Mouse (Mus musculus): Measurements from ENCODE around the gene Cxcr5. TPM values are rescaled to one million over a fixed set of nuclear protein-coding genes. Genes with fewer than 3 reads are reported as not detected.

The Cxcr5 gene
- total and polyA plus RNA-seq, 2 experiments from 2014 or later = not detected

GRCm38 (mm10) chr9:44562936-44563335, 1.3 kb upstream of the Cxcr5 start:
- no peak for TF ChIP-seq CTCF (IDR thresholded peaks at IDR 0.05)
- no peaks in the 10 kb centered on the region for H3K4me1 ChIP-seq (ENCODE audit: insufficient read depth, low read length)
- 48% methylated on average over 12 of the region's 12 CpGs for WGBS
- H3K4me2 ChIP-seq (ENCODE audit: low read depth, low read length, poor library complexity, severe bottlenecking) = no peak overlapping the region
- no peaks in the 10 kb centered on the region for H3K9me3 ChIP-seq (ENCODE audit: low read length)
- no peak overlapping the region for H3K4me3 ChIP-seq (ENCODE audit: low read depth, low read length)
- H3K27me3 ChIP-seq (ENCODE audit: insufficient read depth, low read length) = no peaks in the 10 kb centered on the region
- DNase-seq (ENCODE audit: low spot score) (no peak), ATAC-seq (ENCODE audit: low FRiP score) (no peak)
- H3K36me3 ChIP-seq (ENCODE audit: insufficient read depth, low read length) = no peaks in the 10 kb centered on the region
- no peak overlapping the region for H3K9ac ChIP-seq (replicated peaks; ENCODE audit: low read length, poor library complexity, severe bottlenecking)
- H3K27ac ChIP-seq (ENCODE audit: low read depth, low read length) = no peak overlapping the region

GRCm38 (mm10) chr9:44552161-44552560, 9.5 kb downstream of the Cxcr5 start:
- DNase-seq (ENCODE audit: low spot score) (no peak), ATAC-seq (ENCODE audit: low FRiP score) (no peak)
- TF ChIP-seq CTCF (IDR thresholded peaks at IDR 0.05) = no peak
- 83% methylated on average over 8 of the region's 8 CpGs for WGBS
- H3K27ac ChIP-seq (ENCODE audit: low read depth, low read length) = no peak overlapping the region
- no peaks in the 10 kb centered on the region for H3K9me3 ChIP-seq (ENCODE audit: low read length)
- no peaks in the 10 kb centered on the region for H3K4me1 ChIP-seq (ENCODE audit: insufficient read depth, low read length)
- no peak overlapping the region for H3K4me2 ChIP-seq (ENCODE audit: low read depth, low read length, poor library complexity, severe bottlenecking)
- H3K36me3 ChIP-seq (ENCODE audit: insufficient read depth, low read length) = no peaks in the 10 kb centered on the region
- no peak overlapping the region for H3K4me3 ChIP-seq (ENCODE audit: low read depth, low read length)
- H3K9ac ChIP-seq (replicated peaks; ENCODE audit: low read length, poor library complexity, severe bottlenecking) = no peak overlapping the region
- H3K27me3 ChIP-seq (ENCODE audit: insufficient read depth, low read length) = no peaks in the 10 kb centered on the region

DNA sequence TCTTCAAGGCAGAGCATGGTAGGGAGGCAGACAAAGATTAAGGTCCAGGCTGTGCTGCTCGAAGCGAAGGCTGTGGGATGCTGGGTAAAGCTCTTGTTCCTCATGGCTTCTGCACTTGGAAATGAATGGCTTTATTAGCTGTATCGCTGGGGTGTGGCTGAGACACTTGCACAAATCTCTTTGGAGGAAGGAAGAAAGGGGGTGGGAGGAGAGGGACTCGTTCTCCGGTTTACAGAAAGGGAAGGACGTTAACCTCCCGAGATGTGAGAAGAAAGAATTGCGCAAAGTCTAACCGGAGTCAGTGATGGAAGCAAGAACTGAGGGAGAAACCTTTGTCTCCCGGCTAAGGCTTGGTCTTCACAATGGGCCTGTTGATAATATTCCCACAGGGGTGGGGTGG, 10.5 kb downstream of the Cxcr5 start:
- TF ChIP-seq CTCF (IDR thresholded peaks at IDR 0.05) = no peak
- no peaks in the 10 kb centered on the region for H3K36me3 ChIP-seq (ENCODE audit: insufficient read depth, low read length)

DNA sequence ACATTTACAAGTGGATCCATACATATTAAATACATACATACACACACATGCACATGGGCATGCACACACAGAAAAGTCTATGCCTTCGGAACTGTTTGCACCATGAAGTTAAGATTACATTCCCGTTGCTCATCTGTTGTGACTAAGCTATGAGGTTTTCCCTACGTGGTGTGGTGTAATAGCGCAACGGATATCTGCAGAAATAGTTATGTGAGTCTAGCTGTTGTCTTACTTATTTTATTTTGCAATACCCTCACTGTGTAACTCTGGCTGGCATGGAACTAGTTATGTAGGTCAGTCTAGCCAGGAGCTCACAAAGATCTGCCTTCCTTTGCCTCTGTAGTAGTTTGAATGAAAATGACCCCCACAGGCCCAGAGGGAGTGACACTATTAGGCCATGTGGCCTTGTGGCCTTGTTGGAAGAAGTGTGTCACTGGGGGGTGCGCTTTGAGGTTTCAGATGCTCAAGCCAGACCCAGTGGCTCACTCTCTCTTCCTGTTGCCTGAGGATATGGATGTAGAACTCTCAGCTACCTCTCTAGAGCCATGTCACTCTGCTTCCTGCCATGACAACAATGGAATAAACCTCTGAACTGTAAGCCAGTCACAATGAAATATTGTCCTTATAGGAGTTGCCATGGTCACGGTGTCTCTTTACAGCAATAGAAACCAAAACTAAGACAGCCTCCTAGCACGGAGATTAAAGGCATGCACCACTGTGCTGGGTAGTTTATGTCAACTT, 13.1 kb downstream of the Cxcr5 start:
- H3K4me1 ChIP-seq (ENCODE audit: insufficient read depth, low read length) = no peaks in the 10 kb centered on the region
- 93% methylated on average over 8 of the region's 8 CpGs for WGBS
- TF ChIP-seq CTCF (IDR thresholded peaks at IDR 0.05) = no peak
- no peak overlapping the region for H3K4me2 ChIP-seq (ENCODE audit: low read depth, low read length, poor library complexity, severe bottlenecking)
- H3K27me3 ChIP-seq (ENCODE audit: insufficient read depth, low read length) = no peaks in the 10 kb centered on the region
- H3K9me3 ChIP-seq (ENCODE audit: low read length) = no peaks in the 10 kb centered on the region
- ATAC-seq (ENCODE audit: low FRiP score) (no peak), DNase-seq (ENCODE audit: low spot score) (no peak)
- no peak overlapping the region for H3K4me3 ChIP-seq (ENCODE audit: low read depth, low read length)
- H3K36me3 ChIP-seq (ENCODE audit: insufficient read depth, low read length) = no peaks in the 10 kb centered on the region
- no peak overlapping the region for H3K27ac ChIP-seq (ENCODE audit: low read depth, low read length)
- no peak overlapping the region for H3K9ac ChIP-seq (replicated peaks; ENCODE audit: low read length, poor library complexity, severe bottlenecking)

More for the DNA sequence above, 10.5 kb downstream of the Cxcr5 start:
- 91% methylated on average over 10 of the region's 10 CpGs for WGBS
- DNase-seq (ENCODE audit: low spot score) (no peak), ATAC-seq (ENCODE audit: low FRiP score) (no peak)
- H3K4me1 ChIP-seq (ENCODE audit: insufficient read depth, low read length) = no peaks in the 10 kb centered on the region
- no peak overlapping the region for H3K9ac ChIP-seq (replicated peaks; ENCODE audit: low read length, poor library complexity, severe bottlenecking)
- H3K4me2 ChIP-seq (ENCODE audit: low read depth, low read length, poor library complexity, severe bottlenecking) = no peak overlapping the region
- H3K27me3 ChIP-seq (ENCODE audit: insufficient read depth, low read length) = no peaks in the 10 kb centered on the region
- no peaks in the 10 kb centered on the region for H3K9me3 ChIP-seq (ENCODE audit: low read length)
- H3K4me3 ChIP-seq (ENCODE audit: low read depth, low read length) = no peak overlapping the region
- no peak overlapping the region for H3K27ac ChIP-seq (ENCODE audit: low read depth, low read length)

- no peak for ATAC-seq (ENCODE audit: low FRiP score)
- no peak for TF ChIP-seq CTCF (IDR thresholded peaks at IDR 0.05)
- H3K4me2 ChIP-seq (ENCODE audit: low read depth, low read length, poor library complexity, severe bottlenecking) = no peak overlapping the region
- H3K27me3 ChIP-seq (ENCODE audit: insufficient read depth, low read length) = no peaks in the 10 kb centered on the region
- no peaks in the 10 kb centered on the region for H3K9me3 ChIP-seq (ENCODE audit: low read length)
- no peaks in the 10 kb centered on the region for H3K4me1 ChIP-seq (ENCODE audit: insufficient read depth, low read length)
- no peaks in the 10 kb centered on the region for H3K36me3 ChIP-seq (ENCODE audit: insufficient read depth, low read length)
- 86% methylated on average over 3 of the region's 3 CpGs for WGBS
- DNase-seq (ENCODE audit: low spot score) = no peak
- H3K27ac ChIP-seq (ENCODE audit: low read depth, low read length) = no peak overlapping the region
- no peak overlapping the region for H3K4me3 ChIP-seq (ENCODE audit: low read depth, low read length)
- no peak overlapping the region for H3K9ac ChIP-seq (replicated peaks; ENCODE audit: low read length, poor library complexity, severe bottlenecking)
Observed at GRCm38 (mm10) chr9:44544986-44545385, 16.7 kb downstream of the Cxcr5 start.

DNA sequence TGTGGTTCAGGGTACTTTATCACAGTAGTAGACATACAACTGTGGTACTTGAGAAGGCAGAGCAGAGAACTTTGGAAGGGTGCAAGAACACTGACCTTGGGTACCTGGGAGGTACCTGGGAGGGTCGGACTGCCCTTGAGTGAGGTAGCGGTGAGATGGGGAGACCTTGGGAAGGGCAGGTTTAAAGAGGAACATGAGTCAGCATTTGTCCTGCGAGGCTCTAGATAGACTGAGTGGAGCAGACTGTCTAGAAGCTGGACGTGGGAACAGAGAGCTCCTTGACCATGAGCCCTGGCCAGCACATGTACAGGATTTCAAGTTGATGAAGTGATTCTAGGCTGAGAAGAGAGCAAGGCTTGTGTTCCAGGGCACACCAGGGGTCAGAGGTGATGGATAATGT, 19.3 kb downstream of the Cxcr5 start:
- Histone ChIP-seq H3K4me1 (ENCODE audit: insufficient read depth, low read length) (no peaks in the 10 kb centered on the region), H3K4me2 (ENCODE audit: low read depth, low read length, poor library complexity, severe bottlenecking) (no peak overlapping the region), H3K9me3 (ENCODE audit: low read length) (no peaks in the 10 kb centered on the region), H3K27ac (ENCODE audit: low read depth, low read length) (no peak overlapping the region), H3K27me3 (ENCODE audit: insufficient read depth, low read length) (no peaks in the 10 kb centered on the region), H3K36me3 (ENCODE audit: insufficient read depth, low read length) (no peaks in the 10 kb centered on the region), H3K9ac (replicated peaks; ENCODE audit: low read length, poor library complexity, severe bottlenecking) (no peak overlapping the region), H3K4me3 (ENCODE audit: low read depth, low read length) (no peak overlapping the region)
- WGBS = 85% methylated on average over 4 of the region's 4 CpGs
- no peak for TF ChIP-seq CTCF (IDR thresholded peaks at IDR 0.05)
- DNase-seq (ENCODE audit: low spot score) (no peak), ATAC-seq (ENCODE audit: low FRiP score) (no peak)
